Mouse (Mus musculus) myocyte (in vitro differentiated cells): ENCODE measurements around the gene Arid3c.
"Not testable (repeated sequence)": the region's sequence is repeated elsewhere in the genome, so short reads cannot be mapped to it uniquely, and the experiment has no call there.

Experiments
- CEBPB ChIP-seq: IDR thresholded peaks from 2 replicates; pipeline ENCODE4 v1.6.1; 2011; ENCODE audit warnings: mild to moderate bottlenecking, moderate library complexity; ENCODE audit not compliant: poor library complexity, insufficient read depth, severe bottlenecking
- E2F4 ChIP-seq: IDR thresholded peaks from one replicate; pipeline ENCODE4 v1.6.1; 2011; ENCODE audit warnings: mild to moderate bottlenecking, control low read depth, moderate library complexity; ENCODE audit not compliant: insufficient read depth
- MAX ChIP-seq: IDR thresholded peaks from one replicate; pipeline ENCODE4 v1.6.1; 2011; ENCODE audit warnings: low read depth, mild to moderate bottlenecking, control low read depth
- POLR2A ChIP-seq: IDR thresholded peaks from one replicate; pipeline ENCODE4 v1.6.1; 2011; ENCODE audit warnings: low read depth, mild to moderate bottlenecking, control low read depth, moderate library complexity; ENCODE audit not compliant: insufficient read length
- TCF12 ChIP-seq: IDR thresholded peaks from one replicate; pipeline ENCODE4 v1.6.1; 2011; ENCODE audit warnings: mild to moderate bottlenecking, control low read depth; ENCODE audit not compliant: poor library complexity, insufficient read depth, severe bottlenecking
- USF1 ChIP-seq: IDR thresholded peaks from one replicate; pipeline ENCODE4 v1.6.1; 2011; ENCODE audit warnings: low read depth, mild to moderate bottlenecking, control low read depth, moderate library complexity

DNA sequence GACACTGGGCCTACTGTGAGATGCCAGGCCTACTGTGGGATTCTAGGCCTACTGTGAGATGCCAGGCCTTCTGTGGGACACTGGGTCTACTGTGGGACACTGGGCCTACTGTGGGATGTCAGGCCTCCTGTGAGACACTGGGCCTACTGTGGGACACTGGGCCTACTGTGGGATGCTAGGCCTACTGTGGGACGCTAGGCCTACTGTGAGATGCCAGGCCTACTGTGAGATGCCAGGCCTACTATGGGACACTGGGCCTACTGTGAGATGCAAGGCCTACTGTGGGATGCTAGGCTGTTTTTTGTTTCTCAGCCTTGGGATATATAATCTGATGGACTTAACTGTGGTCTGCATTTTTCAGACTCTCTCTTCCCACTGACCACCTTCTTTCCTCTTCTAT is 44.9 kb upstream of the Arid3c start:
- not testable (repeated sequence) for TF ChIP-seq E2F4, TCF12, CEBPB, USF1, POLR2A, MAX
